Mouse (Mus musculus) myocyte (in vitro differentiated cells): ENCODE results near the gene Mtmr12. TPM values are rescaled to one million over a fixed set of nuclear protein-coding genes. Genes with fewer than 3 reads are reported as not detected.
"Not testable (repeated sequence)": the region's sequence is repeated elsewhere in the genome, so short reads cannot be mapped to it uniquely, and the experiment has no call there.

Source experiments
- H3K27me3 ChIP-seq: one replicate; pipeline ENCODE4 v1.6.1; 2011; ENCODE audit not compliant: control insufficient read depth, insufficient read depth, insufficient read length
- H3K36me3 ChIP-seq: one replicate; pipeline ENCODE4 v1.6.1; 2011; ENCODE audit not compliant: control insufficient read depth, insufficient read depth
- H3K4me2 ChIP-seq: one replicate; pipeline ENCODE4 v1.6.1; 2011; ENCODE audit warnings: low read depth, control low read depth
- H3K4me3 ChIP-seq: one replicate; pipeline ENCODE4 v1.5.1; 2011; ENCODE audit warnings: mild to moderate bottlenecking, control low read depth, moderate library complexity
- H3K79me2 ChIP-seq: one replicate; pipeline ENCODE4 v1.6.1; 2011; ENCODE audit not compliant: control insufficient read depth, insufficient read depth
- H3ac ChIP-seq: one replicate; pipeline ENCODE4 v1.6.1; 2011; ENCODE audit not compliant: control insufficient read depth, insufficient read length
- CEBPB ChIP-seq: IDR thresholded peaks from 2 replicates; pipeline ENCODE4 v1.6.1; 2011; ENCODE audit warnings: mild to moderate bottlenecking, moderate library complexity; ENCODE audit not compliant: poor library complexity, insufficient read depth, severe bottlenecking
- E2F4 ChIP-seq: IDR thresholded peaks from one replicate; pipeline ENCODE4 v1.6.1; 2011; ENCODE audit warnings: mild to moderate bottlenecking, control low read depth, moderate library complexity; ENCODE audit not compliant: insufficient read depth
- MAX ChIP-seq: IDR thresholded peaks from one replicate; pipeline ENCODE4 v1.6.1; 2011; ENCODE audit warnings: low read depth, mild to moderate bottlenecking, control low read depth
- MYOD1 ChIP-seq, 3 experiments: IDR thresholded peaks; one replicate each; pipeline ENCODE4 v1.6.1; 2011; ENCODE audit warnings: control low read depth in 2 of 3, low read depth in 2 of 3, mild to moderate bottlenecking in 2 of 3, moderate library complexity in 1 of 3; ENCODE audit not compliant: insufficient read length in 2 of 3, control insufficient read depth in 1 of 3
- MYOG ChIP-seq, 3 experiments: IDR thresholded peaks; one replicate each; pipeline ENCODE4 v1.6.1; 2011; ENCODE audit warnings: control low read depth in 2 of 3, low read depth in 2 of 3, mild to moderate bottlenecking in 2 of 3; ENCODE audit not compliant: insufficient read length in 2 of 3, control insufficient read depth in 1 of 3, insufficient read depth in 1 of 3
- POLR2A ChIP-seq: IDR thresholded peaks from one replicate; pipeline ENCODE4 v1.6.1; 2011; ENCODE audit warnings: low read depth, mild to moderate bottlenecking, control low read depth, moderate library complexity; ENCODE audit not compliant: insufficient read length
- POLR2AphosphoS2 ChIP-seq: IDR thresholded peaks from one replicate; pipeline ENCODE4 v1.6.1; 2011; ENCODE audit warnings: low read depth, control low read depth; ENCODE audit not compliant: insufficient read length
- REST ChIP-seq: IDR thresholded peaks from one replicate; pipeline ENCODE4 v1.6.1; 2011; ENCODE audit warnings: mild to moderate bottlenecking, control low read depth, moderate library complexity; ENCODE audit not compliant: insufficient read depth, insufficient read length
- SRF ChIP-seq: IDR thresholded peaks from one replicate; pipeline ENCODE4 v1.6.1; 2011; ENCODE audit warnings: low read depth; ENCODE audit not compliant: control insufficient read depth, insufficient read length
- TCF12 ChIP-seq: IDR thresholded peaks from one replicate; pipeline ENCODE4 v1.6.1; 2011; ENCODE audit warnings: mild to moderate bottlenecking, control low read depth; ENCODE audit not compliant: poor library complexity, insufficient read depth, severe bottlenecking
- TCF3 ChIP-seq: IDR thresholded peaks from one replicate; pipeline ENCODE4 v1.6.1; 2011; ENCODE audit warnings: low read depth, control low read depth; ENCODE audit not compliant: insufficient read length
- USF1 ChIP-seq: IDR thresholded peaks from one replicate; pipeline ENCODE4 v1.6.1; 2011; ENCODE audit warnings: low read depth, mild to moderate bottlenecking, control low read depth, moderate library complexity
- polyA plus RNA-seq: library from polyadenylated mRNA; unstranded; fragments of >200 nt; fragmentation: generic; extraction: Trizol; gene quantifications from one replicate; pipeline ENCODE4 v1.2.1, GENCODE M21; 2012; ENCODE audit warnings: missing spikeins

Mtmr12 gene
- polyA plus RNA-seq, result 6.2 TPM

DNA sequence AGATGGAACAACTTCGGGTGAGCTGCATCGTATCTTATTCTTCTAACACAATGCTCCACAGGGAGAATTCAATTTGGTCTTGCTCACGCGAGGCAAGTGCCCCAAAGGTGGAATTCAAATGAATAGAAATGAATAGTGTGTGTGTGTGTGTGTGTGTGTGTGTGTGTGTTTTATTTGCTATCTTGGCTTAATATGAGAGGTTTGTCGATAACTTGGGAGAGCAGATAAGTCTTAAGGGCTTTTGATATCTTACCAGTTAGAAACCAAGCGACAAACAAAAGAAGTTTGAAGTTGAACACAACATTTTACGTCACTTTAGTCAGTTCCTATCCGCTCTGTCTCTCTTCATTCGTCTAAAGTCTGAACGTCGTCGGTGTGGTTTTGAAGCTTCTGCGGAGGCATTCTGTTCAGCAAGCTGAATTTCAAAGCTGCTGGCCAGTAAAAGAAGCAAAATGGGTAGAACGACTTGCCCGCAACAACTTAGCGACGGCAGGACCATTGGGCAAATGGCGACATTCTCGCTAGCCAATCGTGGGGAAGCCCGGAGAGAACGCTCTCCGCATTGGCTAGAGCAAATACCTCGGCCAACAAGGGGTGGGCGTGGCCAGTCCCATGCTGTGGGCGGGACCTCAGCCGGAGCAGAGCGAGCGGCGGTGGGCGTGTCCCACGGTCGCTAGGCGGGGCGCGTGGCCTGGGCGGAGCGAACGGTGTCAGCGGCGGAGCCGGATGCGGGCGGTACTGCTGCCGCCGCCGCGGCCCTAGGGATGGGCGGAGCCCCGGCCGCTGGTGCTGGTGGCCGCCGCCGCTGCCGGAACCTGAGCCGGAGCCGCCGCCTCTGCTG lies at the start of gene Mtmr12:
Mtmr12 (plus strand) TSS at position 710 of the 841 bp plus-strand sequence.
- H3K79me2 ChIP-seq, result peaks cover 43% of the 10 kb centered on the region
- no peaks in the 10 kb centered on the region for H3K27me3 ChIP-seq
- TF ChIP-seq USF1 (no peak), REST (no peak), SRF (peak; percentile 76), TCF12 (no peak), MAX (no peak), TCF3 (peak; percentile 24), POLR2A (peak; percentile 88), E2F4 (no peak), MYOG (IDR thresholded peaks at IDR 0.05; ENCODE audit: control insufficient read depth in 1 of 3, insufficient read depth in 1 of 3, insufficient read length in 2 of 3, low read depth in 2 of 3) (peak in 1 of 3 experiments; percentile 28), POLR2AphosphoS2 (peak; percentile 94), MYOD1 (IDR thresholded peaks at IDR 0.05; ENCODE audit: control insufficient read depth in 1 of 3, insufficient read length in 2 of 3, low read depth in 2 of 3) (no peak), CEBPB (no peak)
- H3ac ChIP-seq, result peak within 1 kb of the TSS; percentile 70
- peak within 1 kb of the TSS; percentile 94 for H3K4me2 ChIP-seq
- no peaks in the 10 kb centered on the region for H3K36me3 ChIP-seq
- peak within 1 kb of the TSS; percentile 47 for H3K4me3 ChIP-seq

DNA sequence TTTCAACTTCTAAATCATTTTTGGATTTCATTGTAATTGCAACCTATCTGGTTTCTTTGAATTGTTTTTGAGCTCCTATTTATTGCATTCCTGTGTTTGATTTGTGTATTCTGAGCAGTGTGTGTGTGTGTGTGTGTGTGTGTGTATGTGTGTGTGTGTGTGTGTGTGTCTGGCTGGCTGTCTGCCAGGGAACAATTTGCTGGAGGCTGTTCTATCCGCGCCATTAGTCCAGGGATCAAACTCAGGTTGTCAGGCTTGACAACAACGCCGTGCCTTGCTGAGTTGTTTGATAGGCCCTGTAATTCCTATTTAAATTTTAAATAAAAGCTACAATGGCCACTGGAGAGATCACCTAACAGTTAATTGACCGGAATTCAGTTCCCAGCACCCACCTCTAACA lies 26.7 kb upstream of the Mtmr12 start:
- Histone ChIP-seq H3K79me2 (peaks cover 6% of the 10 kb centered on the region), H3K4me2 (no peak overlapping the region), H3K36me3 (peaks cover 78% of the 10 kb centered on the region), H3K27me3 (no peaks in the 10 kb centered on the region), H3ac (no peak overlapping the region), H3K4me3 (no peak overlapping the region)
- TF ChIP-seq USF1 (no peak), TCF12 (no peak), SRF (no peak), POLR2A (no peak), MYOG (IDR thresholded peaks at IDR 0.05; ENCODE audit: control insufficient read depth in 1 of 3, insufficient read depth in 1 of 3, insufficient read length in 2 of 3, low read depth in 2 of 3) (no peak), MAX (no peak), E2F4 (no peak), CEBPB (no peak), REST (no peak), POLR2AphosphoS2 (no peak), MYOD1 (IDR thresholded peaks at IDR 0.05; ENCODE audit: control insufficient read depth in 1 of 3, insufficient read length in 2 of 3, low read depth in 2 of 3) (no peak), TCF3 (no peak)

DNA sequence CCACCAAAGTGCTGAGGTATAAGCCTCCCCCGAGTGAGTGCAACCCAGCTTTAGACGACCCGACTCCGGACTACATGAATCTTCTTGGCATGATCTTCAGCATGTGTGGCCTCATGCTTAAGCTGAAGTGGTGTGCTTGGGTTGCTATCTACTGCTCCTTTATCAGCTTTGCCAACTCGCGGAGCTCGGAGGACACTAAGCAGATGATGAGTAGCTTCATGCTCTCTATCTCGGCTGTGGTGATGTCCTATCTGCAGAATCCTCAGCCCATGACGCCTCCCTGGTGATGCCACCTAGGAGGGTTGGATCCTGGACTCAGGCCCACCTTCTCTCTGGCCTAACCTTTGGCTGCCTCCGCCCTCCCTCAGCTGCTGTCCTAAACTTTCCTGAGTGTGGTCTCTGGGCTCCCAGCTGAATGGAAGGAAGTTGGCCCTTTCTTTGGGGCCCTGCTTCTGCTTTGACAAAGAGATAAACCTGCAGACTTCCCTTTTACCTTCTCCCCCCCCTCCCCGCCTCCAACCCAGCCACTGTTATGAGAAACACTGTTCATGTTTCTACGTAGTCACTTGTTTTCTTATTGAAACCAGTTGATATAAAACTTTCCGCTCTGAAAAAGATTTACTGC lies 23.5 kb upstream of the Mtmr12 start:
- H3K4me2 ChIP-seq, H3ac ChIP-seq, H3K4me3 ChIP-seq, H3K27me3 ChIP-seq, H3K79me2 ChIP-seq: not testable (repeated sequence)
- H3K36me3 ChIP-seq, result peaks cover 78% of the 10 kb centered on the region

DNA sequence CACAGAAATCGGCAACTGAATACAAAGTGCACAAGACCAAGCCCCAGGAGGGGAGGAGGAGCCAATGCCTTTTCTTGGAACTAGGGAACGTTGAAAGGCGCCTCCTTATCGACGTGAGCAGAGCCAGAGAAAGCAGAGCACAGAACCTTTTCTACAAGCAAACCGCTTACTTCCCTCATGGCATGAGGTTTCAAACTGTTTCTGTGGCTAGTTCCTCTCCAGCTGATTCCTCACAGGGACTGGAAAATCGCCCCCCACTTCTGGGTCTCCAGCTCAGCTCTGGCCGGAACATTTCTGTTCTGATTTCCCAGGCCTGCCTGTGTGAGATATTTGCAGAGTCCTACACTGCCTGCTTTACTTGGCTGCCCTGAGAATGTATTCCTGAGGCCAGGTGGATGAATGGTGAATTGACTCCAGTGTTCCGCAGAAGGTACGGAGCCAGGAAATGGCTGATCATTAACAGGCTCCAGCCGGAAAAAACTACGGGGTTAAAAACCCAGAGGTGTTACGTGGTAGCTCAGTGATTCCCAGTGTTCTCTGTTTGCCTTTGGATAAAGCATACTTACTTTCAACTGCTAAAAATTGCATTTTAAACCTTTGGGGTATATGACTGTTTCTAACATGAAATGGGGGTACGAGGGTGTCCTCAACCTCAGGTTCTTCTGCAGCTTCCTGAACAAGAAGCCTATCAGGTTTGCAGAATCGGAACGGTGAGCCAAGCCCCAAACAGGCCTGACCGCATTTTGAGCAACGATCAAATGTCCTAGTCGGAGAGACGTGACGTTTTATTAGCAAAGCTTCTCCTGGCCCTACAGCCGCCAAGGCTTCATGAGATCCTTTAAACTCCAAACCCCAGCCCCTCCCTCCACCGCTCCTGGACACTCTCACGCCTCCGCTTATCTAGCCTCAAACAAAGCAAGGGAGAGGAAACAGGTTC lies 10.7 kb upstream of the Mtmr12 start:
- TF ChIP-seq POLR2AphosphoS2, result peak; percentile 9
- no peak for TF ChIP-seq MYOD1 (IDR thresholded peaks at IDR 0.05; ENCODE audit: control insufficient read depth in 1 of 3, insufficient read length in 2 of 3, low read depth in 2 of 3)
- H3K4me2 ChIP-seq, result no peak overlapping the region
- peaks cover 32% of the 10 kb centered on the region for H3K36me3 ChIP-seq
- no peaks in the 10 kb centered on the region for H3K27me3 ChIP-seq
- H3K79me2 ChIP-seq, result no peaks in the 10 kb centered on the region
- no peak overlapping the region for H3ac ChIP-seq
- no peak overlapping the region for H3K4me3 ChIP-seq
